Comparison of ENCODE assay signal across 17 mouse cellular contexts in the genomic region with DNA sequence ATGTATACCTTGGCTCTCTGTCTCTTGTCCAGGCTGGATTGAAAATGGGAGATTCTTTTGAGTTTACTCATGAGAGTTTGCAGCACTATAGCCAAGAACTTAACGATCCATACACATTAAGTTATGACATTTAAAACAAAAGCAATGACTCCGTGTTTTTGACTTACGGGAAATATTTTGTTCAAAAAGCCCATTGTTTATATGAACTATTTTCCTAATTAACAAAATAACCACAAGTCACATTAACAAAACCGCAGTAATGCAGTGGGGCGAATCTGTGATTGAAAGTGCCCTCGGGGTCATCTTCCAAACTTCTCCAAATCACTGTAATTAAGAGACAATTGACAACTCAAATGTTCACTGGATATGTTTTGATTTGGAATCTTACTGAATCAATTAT.
DNase-seq lines count a peak whose midpoint lies in the region; TF ChIP-seq lines count a peak whose summit lies in the region.
"Had no signal": no experiment of that assay in that cellular context is flagged by ENCODE, and none has a peak within 500 bp of the region (broad histone marks: within the 10 kb centered on the region; RNA-seq: fewer than 3 reads in every experiment).

No protein-coding gene starts in this region.

- WGBS in lung, adult 2 months, result 84% methylated on average over 6 of the region's 6 CpGs

- no peak for TF ChIP-seq CTCF in lung, adult 2 months (IDR thresholded peaks at IDR 0.05; ENCODE audit: insufficient read depth, low read length)

- no peak overlapping the region for H3K4me3 ChIP-seq in lung, adult 2 months (replicated peaks; ENCODE audit: extremely low read depth, low read depth, low read length)

- intact Hi-C loops in left cerebral cortex, postnatal 10 days (cut with DNase I), result no loop called here

- DNase-seq in Muller cell, postnatal 12 days (ENCODE audit: inconsistent ontology term), result peak; percentile 97
- peak; percentile 2 for DNase-seq in retina, embryonic 14.5 days (ENCODE audit: low spot score)
- DNase-seq in retina, postnatal 1 day, result peak; percentile 1
- DNase-seq in thymus, adult 18-20 months, result no peak
- DNase-seq in left cerebral cortex, postnatal 10 days (ENCODE audit: extremely low spot score in 1 of 2, low spot score in 2 of 2), result no peak
- DNase-seq in lung, adult 2 months, result no peak
- DNase-seq: adrenal gland, adult 2 months; adrenal gland, adult 8-10 months; adrenal gland, postnatal 10 days; adrenal gland, postnatal 14 days; adrenal gland, postnatal 25 days; adrenal gland, postnatal 36 days; B cell, adult 2 months; cerebellum, adult 11 months; cerebellum, adult 11-12 months; cerebellum, adult 18-20 months; cerebellum, adult 2 months had no signal

- no peak for TF ChIP-seq POLR2A in lung, adult 2 months (IDR thresholded peaks at IDR 0.05; ENCODE audit: borderline replicate concordance, extremely low read depth, low read depth, low read length)

- H3K4me1 ChIP-seq in lung, adult 2 months (ENCODE audit: control insufficient read depth, insufficient read depth, low read length), result no peaks in the 10 kb centered on the region

Comparison
In these comparisons a context has a peak if more than half of its experiments do, and no peak if none do; other contexts are left out.
1. DNase-seq: peak in Muller cell, postnatal 12 days (single experiment), retina, embryonic 14.5 days (single experiment) and retina, postnatal 1 day (single experiment); none in thymus, adult 18-20 months (0 of 2), left cerebral cortex, postnatal 10 days (0 of 2) and lung, adult 2 months (single experiment).